Mouse (Mus musculus) liver, adult 2 months (tissue): ENCODE results near the gene Acacb.

Experiments
- CTCF ChIP-seq: fragments of 200-500 bp; IDR thresholded peaks from 2 replicates; pipeline ENCODE4 v1.5.1; 2011; ENCODE audit warnings: low read depth, low read length, control low read depth
- POLR2A ChIP-seq: fragments of 200-500 bp; IDR thresholded peaks from 2 replicates; pipeline ENCODE4 v1.6.1; 2011; ENCODE audit warnings: low read length, control low read depth; ENCODE audit not compliant: insufficient read depth; ENCODE audit errors: extremely low read depth

- TF ChIP-seq CTCF = no peak
- TF ChIP-seq POLR2A = no peak
These were observed 138.5 kb downstream of the Acacb start for GRCm38 (mm10) chr5:114284604-114285397.
